Mouse (Mus musculus) adrenal gland, postnatal 10 days (tissue): ENCODE data around the gene Hpn. TPM values are rescaled to one million over a fixed set of nuclear protein-coding genes. Genes with fewer than 3 reads are reported as not detected.
A peak's percentile ranks its signal among the peaks of the same experiment; 100 is the strongest.

Experiments
- DNase-seq: peaks from one replicate; pipeline ENCODE4 v3.0.0; 2021; ENCODE audit warnings: mixed read lengths
- long read RNA-seq, 2 experiments: library from polyadenylated mRNA; stranded (forward); transcript quantifications; one replicate each; pipeline ENCODE4 v2.0.0; 2021
- total RNA-seq, 2 experiments: library from RNA; stranded (reverse); gene quantifications; 2 replicates each; pipeline ENCODE4 v1.2.3; 2021

Gene Hpn
- total RNA-seq: 10 to 100 TPM; 25.1 to 65.2 TPM
- long read RNA-seq, experiment 1, transcript Hpn-202 (14 exons, 1,830 nt): major isoform, 75 of 124 reads
- long read RNA-seq, experiment 1, transcript Hpn-209 (13 exons, 1,762 nt): minor isoform, 9 of 124 reads
- long read RNA-seq, experiment 1, partial matches to known transcripts: 24 of 124 reads
- long read RNA-seq, experiment 1, other reads (novel, unspliced or antisense): 15 of 124 reads
- long read RNA-seq, experiment 2, transcript Hpn-202 (14 exons, 1,830 nt): major isoform, 12 of 18 reads
- long read RNA-seq, experiment 2, partial matches to known transcripts: 1 of 18 reads
- long read RNA-seq, experiment 2, other reads (novel, unspliced or antisense): 2 of 18 reads

- DNase-seq: no peak
These were observed at the start of gene Hpn for GRCm38 (mm10) chr7:31115182-31115581. TSS of gene Hpn (minus strand) at chr7:31115290.

- DNase-seq: no peak
These were observed 49.7 kb upstream of the Hpn start for GRCm38 (mm10) chr7:31164748-31165147.

GRCm38 (mm10) chr7:31163666-31164577, 48.8 kb upstream of the Hpn start:
- DNase-seq: no peak

- DNase-seq: peak; percentile 23
These were observed 47.2 kb upstream of the Hpn start for GRCm38 (mm10) chr7:31162324-31162723.

- DNase-seq: no peak
These were observed 46.7 kb upstream of the Hpn start for GRCm38 (mm10) chr7:31161831-31162230.

- DNase-seq: no peak
These were observed 46.2 kb upstream of the Hpn start for GRCm38 (mm10) chr7:31161246-31161645.

GRCm38 (mm10) chr7:31160763-31161162, 45.7 kb upstream of the Hpn start:
- DNase-seq: no peak

- DNase-seq: no peak
These were observed 41.2 kb upstream of the Hpn start for GRCm38 (mm10) chr7:31156034-31156928.

GRCm38 (mm10) chr7:31155296-31156033, 40.4 kb upstream of the Hpn start, which contains the start of gene Gramd1a:
TSS of gene Gramd1a (minus strand) at chr7:31155896.
- peak; percentile 68 for DNase-seq

GRCm38 (mm10) chr7:31153536-31154320, 38.6 kb upstream of the Hpn start:
- no peak for DNase-seq

- peak; percentile 71 for DNase-seq
These were observed 36.5 kb upstream of the Hpn start for GRCm38 (mm10) chr7:31151301-31152241.

- DNase-seq: peak; percentile 96
These were observed 35.6 kb upstream of the Hpn start for GRCm38 (mm10) chr7:31150566-31151300.

- DNase-seq: no peak
These were observed 34.9 kb upstream of the Hpn start for GRCm38 (mm10) chr7:31149751-31150565.

- no peak for DNase-seq
These were observed 34.2 kb upstream of the Hpn start for GRCm38 (mm10) chr7:31149271-31149670.

- DNase-seq: peak; percentile 73
These were observed 33.7 kb upstream of the Hpn start for GRCm38 (mm10) chr7:31148756-31149155.

- DNase-seq: no peak
These were observed 33.0 kb upstream of the Hpn start for GRCm38 (mm10) chr7:31148086-31148485.

- DNase-seq: no peak
These were observed 30.6 kb upstream of the Hpn start for GRCm38 (mm10) chr7:31145596-31146160.
